Mouse (Mus musculus): ENCODE data around the gene Enpep.

Enpep gene

GRCm38 (mm10) chr3:129311951-129312350, 20.6 kb downstream of the Enpep start:
- DNase-seq = no peak

GRCm38 (mm10) chr3:129309926-129310325, 22.6 kb downstream of the Enpep start:
- DNase-seq = no peak

GRCm38 (mm10) chr3:129308876-129309275, 23.6 kb downstream of the Enpep start:
- no peak for DNase-seq

- peak in 1 of 2 experiments; percentile 64 for DNase-seq
Observed at GRCm38 (mm10) chr3:129308102-129308752, 24.3 kb downstream of the Enpep start.

GRCm38 (mm10) chr3:129303941-129304340, 28.6 kb downstream of the Enpep start:
- peak; percentile 39 to 59 for DNase-seq

- peak; percentile 25 to 39 for DNase-seq
Observed at GRCm38 (mm10) chr3:129299874-129300273, 32.6 kb downstream of the Enpep start.

- DNase-seq = no peak
Observed at GRCm38 (mm10) chr3:129298606-129299005, 33.9 kb downstream of the Enpep start.

GRCm38 (mm10) chr3:129296994-129297393, 35.5 kb downstream of the Enpep start:
- peak; percentile 58 for DNase-seq

GRCm38 (mm10) chr3:129295883-129296282, 36.6 kb downstream of the Enpep start:
- DNase-seq = peak; percentile 15 to 68

- DNase-seq = peak; percentile 19 to 63
Observed at GRCm38 (mm10) chr3:129289536-129289935, 43.0 kb downstream of the Enpep start.

GRCm38 (mm10) chr3:129287140-129287539, 45.4 kb downstream of the Enpep start:
- no peak for DNase-seq

GRCm38 (mm10) chr3:129286426-129286825, 46.1 kb downstream of the Enpep start:
- no peak for DNase-seq

- DNase-seq = no peak
Observed at GRCm38 (mm10) chr3:129284326-129284725, 48.2 kb downstream of the Enpep start.

GRCm38 (mm10) chr3:129279441-129279840, 53.1 kb downstream of the Enpep start:
- DNase-seq = no peak

GRCm38 (mm10) chr3:129273156-129273831, 59.2 kb downstream of the Enpep start:
- DNase-seq = peak; percentile 32 to 62

GRCm38 (mm10) chr3:129270044-129270443, 62.5 kb downstream of the Enpep start:
- DNase-seq = no peak

GRCm38 (mm10) chr3:129268886-129269683, 63.4 kb downstream of the Enpep start:
- DNase-seq = peak; percentile 27 to 53

- peak in 1 of 2 experiments; percentile 7 for DNase-seq
Observed at GRCm38 (mm10) chr3:129258497-129258896, 74.0 kb downstream of the Enpep start.

GRCm38 (mm10) chr3:129256766-129257165, 75.8 kb downstream of the Enpep start:
- DNase-seq = peak; percentile 11 to 37

- no peak for DNase-seq
Observed at GRCm38 (mm10) chr3:129256283-129256682, 76.2 kb downstream of the Enpep start.

GRCm38 (mm10) chr3:129254246-129254645, 78.3 kb downstream of the Enpep start:
- DNase-seq = no peak

- no peak for DNase-seq
Observed at GRCm38 (mm10) chr3:129250997-129251396, 81.5 kb downstream of the Enpep start.

GRCm38 (mm10) chr3:129238664-129239258, 93.8 kb downstream of the Enpep start:
- DNase-seq = no peak

Measured in kidney, postnatal 36 days (tissue).